Mouse (Mus musculus) bone marrow, adult 2 months (tissue): Measurements from ENCODE around the gene Adcy3.

Source experiments
- CTCF ChIP-seq: fragments of 200-500 bp; IDR thresholded peaks from 2 replicates; pipeline ENCODE4 v1.5.1; 2011; ENCODE audit warnings: low read length, control low read depth; ENCODE audit not compliant: control insufficient read depth, insufficient read depth
- POLR2A ChIP-seq: fragments of 200-500 bp; IDR thresholded peaks from 2 replicates; pipeline ENCODE4 v1.6.1; 2011; ENCODE audit warnings: low read depth, mild to moderate bottlenecking, control low read depth, low read length, borderline replicate concordance; ENCODE audit not compliant: control insufficient read depth

- TF ChIP-seq CTCF: no peak
- no peak for TF ChIP-seq POLR2A
Observed at GRCm38 (mm10) chr12:4202206-4202605, 69.3 kb downstream of the Adcy3 start.
